Mouse (Mus musculus) heart, embryonic 10.5 days (tissue): ENCODE data around the gene Muc1. TPM values are rescaled to one million over a fixed set of nuclear protein-coding genes. Genes with fewer than 3 reads are reported as not detected.

Experiments
- DNase-seq: peaks from one replicate; pipeline ENCODE4 v3.0.0-alpha.2; 2017; ENCODE audit warnings: low spot score
- H3K27ac ChIP-seq: fragments of 300-500 bp; sonication (generic); 2 replicates; pipeline ENCODE4 v1.5.1; 2016; ENCODE audit warnings: mild to moderate bottlenecking
- H3K27me3 ChIP-seq: fragments of 300-500 bp; sonication (generic); 2 replicates; pipeline ENCODE4 v1.6.1; 2016; ENCODE audit warnings: mild to moderate bottlenecking; ENCODE audit not compliant: poor library complexity, insufficient read depth, severe bottlenecking
- H3K36me3 ChIP-seq: fragments of 300-500 bp; sonication (generic); 2 replicates; pipeline ENCODE4 v1.6.1; 2016; ENCODE audit warnings: mild to moderate bottlenecking, moderate library complexity
- H3K4me1 ChIP-seq: fragments of 300-500 bp; sonication (generic); 2 replicates; pipeline ENCODE4 v1.6.1; 2016; ENCODE audit warnings: mild to moderate bottlenecking
- H3K4me3 ChIP-seq: fragments of 300-500 bp; sonication (generic); 2 replicates; pipeline ENCODE4 v1.5.1; 2016; ENCODE audit warnings: mild to moderate bottlenecking, moderate library complexity
- H3K9me3 ChIP-seq: fragments of 300-500 bp; sonication (generic); 2 replicates; pipeline ENCODE4 v1.6.1; 2016; ENCODE audit warnings: mild to moderate bottlenecking, moderate library complexity
- WGBS: fragments of 180-500 bp; shearing (Covaris S2); methylation state at CpG from one replicate; pipeline ENCODE4 v1.1.7; 2016; 5-methylcytosine and 5-hydroxymethylcytosine counted together
- polyA plus RNA-seq: library from polyadenylated mRNA; unstranded; fragments of >200 nt; fragmentation: Nextera tagmentation; extraction: Ambion mirVana; gene quantifications from 2 replicates; pipeline ENCODE4 v1.2.1, GENCODE M21; 2016

Muc1 gene
- polyA plus RNA-seq, 1 experiment from 2014 or later = 0.11 TPM

GRCm38 (mm10) chr3:89262417-89262816 is 33.6 kb downstream of the Muc1 start:
- H3K9me3 ChIP-seq = no peaks in the 10 kb centered on the region
- no peak overlapping the region; the same call in 1 of the 2 replicates for H3K27ac ChIP-seq
- no peak overlapping the region for H3K4me3 ChIP-seq
- WGBS = 51% methylated on average over 10 of the region's 10 CpGs
- no peak for DNase-seq
- H3K36me3 ChIP-seq = no peaks in the 10 kb centered on the region
- peaks cover 4% of the 10 kb centered on the region; the same call in 1 of the 2 replicates for H3K27me3 ChIP-seq
- peaks cover 19% of the 10 kb centered on the region for H3K4me1 ChIP-seq

DNA sequence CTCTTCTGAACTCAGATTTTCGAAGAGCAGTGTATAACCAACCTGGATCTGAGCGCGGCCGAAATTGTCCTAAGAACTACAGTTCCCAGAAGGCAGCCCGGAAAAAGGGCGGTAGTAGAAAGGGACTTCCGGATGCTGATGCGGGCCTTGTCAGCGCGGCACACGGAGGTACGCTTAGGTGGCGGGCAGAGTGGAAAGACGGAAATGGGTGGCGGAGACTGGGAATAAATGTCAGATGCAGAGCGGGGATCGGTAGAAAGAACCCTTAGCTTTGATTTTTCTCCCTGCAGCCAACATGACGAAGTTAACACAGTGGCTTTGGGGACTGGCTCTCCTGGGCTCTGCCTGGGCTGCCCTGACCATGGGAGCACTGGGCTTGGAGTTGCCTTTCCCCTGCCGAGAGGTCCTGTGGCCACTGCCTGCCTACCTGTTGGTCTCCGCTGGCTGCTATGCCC is 37.6 kb downstream of the Muc1 start:
- no peaks in the 10 kb centered on the region for H3K27me3 ChIP-seq
- 0 out of 2 replicates have a peak, but pooled peaks cover 6% of the 10 kb centered on the region for H3K36me3 ChIP-seq
- under 1% methylated on average over 20 of the region's 20 CpGs for WGBS
- peak; percentile 93 for DNase-seq
- H3K9me3 ChIP-seq = no peaks in the 10 kb centered on the region
- peak overlapping the region; percentile 85 for H3K4me3 ChIP-seq
- peak overlapping the region; percentile 94 for H3K27ac ChIP-seq
- H3K4me1 ChIP-seq = peaks cover 55% of the 10 kb centered on the region

DNA sequence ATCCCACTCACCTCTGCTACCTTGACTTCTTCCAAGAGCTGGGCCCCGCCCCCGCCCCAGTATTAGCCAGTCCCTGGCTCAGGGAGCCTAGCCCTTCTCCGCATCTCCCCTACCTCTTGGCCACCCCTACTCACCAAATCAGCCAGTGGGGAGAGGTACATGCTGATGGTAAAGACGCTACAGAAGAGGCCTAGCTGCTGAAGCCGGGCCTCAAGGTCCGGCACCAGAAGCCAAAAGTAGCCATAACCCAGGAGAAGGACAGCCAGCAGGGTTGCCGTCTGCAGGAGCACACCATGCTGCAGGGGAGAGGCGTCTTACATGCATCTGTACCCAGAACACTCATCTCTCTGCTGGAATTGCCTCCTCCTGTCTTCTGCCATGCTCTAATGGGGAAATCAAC is 40.1 kb downstream of the Muc1 start:
- DNase-seq = no peak
- H3K36me3 ChIP-seq = peaks cover 25% of the 10 kb centered on the region
- WGBS = 49% methylated on average over 8 of the region's 8 CpGs
- peak overlapping the region; percentile 66; the same call in 1 of the 2 replicates for H3K4me3 ChIP-seq
- H3K9me3 ChIP-seq = no peaks in the 10 kb centered on the region
- peaks cover 55% of the 10 kb centered on the region for H3K4me1 ChIP-seq
- no peaks in the 10 kb centered on the region for H3K27me3 ChIP-seq
- peak overlapping the region; percentile 91; the same call in 1 of the 2 replicates for H3K27ac ChIP-seq

DNA sequence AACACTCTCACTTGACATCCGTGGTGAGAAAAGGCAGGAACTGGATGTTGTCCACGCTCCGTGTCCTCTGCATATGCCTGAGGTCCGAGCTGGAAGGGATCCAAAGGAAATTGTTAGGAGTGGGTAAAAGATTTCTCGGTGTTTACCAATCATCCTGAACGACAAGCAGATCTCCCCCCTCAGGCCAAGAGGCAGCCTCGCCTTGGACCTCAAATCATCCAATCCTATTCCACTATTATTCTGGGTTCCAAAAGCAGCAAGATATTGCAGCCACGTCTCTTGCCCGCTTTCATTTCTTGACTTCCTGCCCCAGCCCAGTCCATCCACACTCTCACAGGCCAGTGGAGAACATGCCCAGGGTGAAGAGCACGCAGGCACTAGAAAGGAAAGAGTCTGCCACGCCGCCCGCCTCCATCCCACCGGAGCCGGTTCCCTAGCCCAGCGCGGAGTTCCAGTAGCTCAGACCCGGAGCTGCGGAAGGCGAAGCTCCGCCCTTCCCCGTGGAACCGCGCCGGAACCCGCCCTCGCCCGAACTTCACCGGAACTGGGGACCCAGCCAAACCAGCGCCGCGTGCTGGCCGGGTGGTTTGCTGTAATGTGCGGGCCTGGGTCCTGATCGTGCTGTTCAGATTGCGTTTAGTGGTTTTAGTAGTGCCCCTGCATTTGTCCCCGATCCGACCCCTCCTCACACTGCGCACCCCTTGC is 41.3 kb downstream of the Muc1 start, which contains the start of gene Slc50a1:
Slc50a1 (minus strand) TSS at position 520 of the 705 bp plus-strand sequence.
- H3K27me3 ChIP-seq = no peaks in the 10 kb centered on the region
- peak within 1 kb of the TSS; percentile 91 for H3K27ac ChIP-seq
- H3K36me3 ChIP-seq = peaks cover 33% of the 10 kb centered on the region
- DNase-seq = peak; percentile 87
- H3K4me1 ChIP-seq = peaks cover 55% of the 10 kb centered on the region
- no peaks in the 10 kb centered on the region for H3K9me3 ChIP-seq
- H3K4me3 ChIP-seq = peak within 1 kb of the TSS; percentile 66
- WGBS = 3% methylated on average over 39 of the region's 39 CpGs

DNA sequence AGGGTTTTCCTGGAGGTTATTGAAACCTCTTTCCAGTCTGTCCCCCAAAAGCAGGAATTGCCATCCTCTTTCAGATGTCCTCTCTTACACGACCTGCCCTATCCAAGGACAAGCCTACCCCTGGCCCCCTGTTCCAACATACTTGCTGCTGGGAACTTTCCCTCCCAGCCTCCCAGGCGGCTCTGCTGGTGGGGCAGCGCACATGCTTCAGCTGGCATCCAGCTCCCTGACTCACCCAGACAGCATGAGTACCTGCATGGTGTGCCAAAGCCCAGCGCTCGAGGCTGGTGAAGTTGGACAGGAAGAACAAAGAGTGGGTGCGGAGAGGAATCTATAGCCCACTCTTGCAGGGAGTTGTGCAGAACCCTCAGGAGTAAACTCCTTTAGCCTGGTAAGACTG is 42.0 kb downstream of the Muc1 start:
- Histone ChIP-seq H3K9me3 (no peaks in the 10 kb centered on the region), H3K4me3 (peak overlapping the region; percentile 66), H3K27ac (peak overlapping the region; percentile 91), H3K36me3 (peaks cover 40% of the 10 kb centered on the region), H3K4me1 (peaks cover 56% of the 10 kb centered on the region), H3K27me3 (no peaks in the 10 kb centered on the region)
- DNase-seq = no peak
- 65% methylated on average over 6 of the region's 6 CpGs for WGBS

GRCm38 (mm10) chr3:89271760-89272159 is 42.9 kb downstream of the Muc1 start:
- Histone ChIP-seq H3K4me3 (no peak overlapping the region), H3K4me1 (peaks cover 57% of the 10 kb centered on the region), H3K36me3 (peaks cover 45% of the 10 kb centered on the region), H3K27me3 (no peaks in the 10 kb centered on the region), H3K27ac (no peak overlapping the region), H3K9me3 (no peaks in the 10 kb centered on the region)
- WGBS = 69% methylated on average over 6 of the region's 6 CpGs
- DNase-seq = no peak

GRCm38 (mm10) chr3:89276061-89276460 is 47.2 kb downstream of the Muc1 start:
- no peak for DNase-seq
- Histone ChIP-seq H3K9me3 (no peaks in the 10 kb centered on the region), H3K4me1 (peaks cover 59% of the 10 kb centered on the region), H3K4me3 (peak overlapping the region; percentile 77; the same call in 1 of the 2 replicates), H3K36me3 (peaks cover 42% of the 10 kb centered on the region), H3K27ac (no peak overlapping the region), H3K27me3 (0 out of 2 replicates have a peak, but pooled peaks cover 8% of the 10 kb centered on the region)
- WGBS = 84% methylated on average over 13 of the region's 13 CpGs

- no peaks in the 10 kb centered on the region for H3K9me3 ChIP-seq
- 15% methylated on average over 14 of the region's 14 CpGs for WGBS
- H3K36me3 ChIP-seq = peaks cover 33% of the 10 kb centered on the region
- peaks cover 66% of the 10 kb centered on the region for H3K4me1 ChIP-seq
- peak overlapping the region; percentile 92 for H3K27ac ChIP-seq
- peak overlapping the region; percentile 77 for H3K4me3 ChIP-seq
- 0 out of 2 replicates have a peak, but pooled peaks cover 8% of the 10 kb centered on the region for H3K27me3 ChIP-seq
- no peak for DNase-seq
Measured at GRCm38 (mm10) chr3:89277281-89278021, 48.6 kb downstream of the Muc1 start.

DNA sequence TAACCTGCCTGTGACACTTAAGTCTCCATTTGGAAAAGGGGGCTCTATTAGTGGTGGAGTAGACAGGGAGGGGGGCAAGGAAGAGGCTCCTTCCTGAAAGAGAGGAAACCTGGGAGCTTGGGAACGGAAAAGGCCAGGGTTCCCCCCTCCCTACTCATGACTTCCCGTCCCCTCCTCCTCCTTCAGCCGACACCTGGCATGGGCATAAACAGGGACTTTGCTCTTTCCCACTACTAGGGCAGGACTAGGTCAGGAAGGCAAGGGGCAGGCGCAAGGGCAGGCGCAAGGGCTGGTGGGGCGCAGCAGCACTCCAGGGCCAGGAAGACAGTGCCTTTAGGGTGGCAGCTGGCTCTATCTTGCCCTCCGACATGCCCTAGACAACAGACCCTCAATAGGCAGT is 49.2 kb downstream of the Muc1 start:
- Histone ChIP-seq H3K4me1 (peaks cover 65% of the 10 kb centered on the region), H3K27ac (peak overlapping the region; percentile 92), H3K9me3 (no peaks in the 10 kb centered on the region), H3K4me3 (peak overlapping the region; percentile 77), H3K27me3 (0 out of 2 replicates have a peak, but pooled peaks cover 8% of the 10 kb centered on the region), H3K36me3 (peaks cover 28% of the 10 kb centered on the region)
- WGBS = 32% methylated on average over 7 of the region's 7 CpGs
- DNase-seq = no peak

- WGBS = 4% methylated on average over 8 of the region's 8 CpGs
- Histone ChIP-seq H3K27me3 (0 out of 2 replicates have a peak, but pooled peaks cover 8% of the 10 kb centered on the region), H3K4me1 (peaks cover 65% of the 10 kb centered on the region), H3K36me3 (peaks cover 23% of the 10 kb centered on the region), H3K9me3 (no peaks in the 10 kb centered on the region), H3K27ac (peak overlapping the region; percentile 92), H3K4me3 (peak overlapping the region; percentile 77)
- no peak for DNase-seq
Measured at GRCm38 (mm10) chr3:89278643-89279042, 49.8 kb downstream of the Muc1 start.

GRCm38 (mm10) chr3:89279153-89279890 is 50.5 kb downstream of the Muc1 start:
- no peaks in the 10 kb centered on the region for H3K9me3 ChIP-seq
- peak; percentile 90 for DNase-seq
- peaks cover 65% of the 10 kb centered on the region for H3K4me1 ChIP-seq
- H3K27me3 ChIP-seq = 0 out of 2 replicates have a peak, but pooled peaks cover 12% of the 10 kb centered on the region
- peak overlapping the region; percentile 92 for H3K27ac ChIP-seq
- peak overlapping the region; percentile 77 for H3K4me3 ChIP-seq
- peaks cover 19% of the 10 kb centered on the region for H3K36me3 ChIP-seq
- 2% methylated on average over 35 of the region's 35 CpGs for WGBS

- under 1% methylated on average over 29 of the region's 29 CpGs for WGBS
- 0 out of 2 replicates have a peak, but pooled peaks cover 13% of the 10 kb centered on the region for H3K27me3 ChIP-seq
- H3K36me3 ChIP-seq = peaks cover 15% of the 10 kb centered on the region
- peak overlapping the region; percentile 92 for H3K27ac ChIP-seq
- DNase-seq = no peak
- peaks cover 65% of the 10 kb centered on the region for H3K4me1 ChIP-seq
- no peaks in the 10 kb centered on the region for H3K9me3 ChIP-seq
- H3K4me3 ChIP-seq = peak overlapping the region; percentile 77
Measured at GRCm38 (mm10) chr3:89280050-89280605, 51.3 kb downstream of the Muc1 start.
